Comparison of ENCODE assay signal across 16 mouse cellular contexts in the genomic region with DNA sequence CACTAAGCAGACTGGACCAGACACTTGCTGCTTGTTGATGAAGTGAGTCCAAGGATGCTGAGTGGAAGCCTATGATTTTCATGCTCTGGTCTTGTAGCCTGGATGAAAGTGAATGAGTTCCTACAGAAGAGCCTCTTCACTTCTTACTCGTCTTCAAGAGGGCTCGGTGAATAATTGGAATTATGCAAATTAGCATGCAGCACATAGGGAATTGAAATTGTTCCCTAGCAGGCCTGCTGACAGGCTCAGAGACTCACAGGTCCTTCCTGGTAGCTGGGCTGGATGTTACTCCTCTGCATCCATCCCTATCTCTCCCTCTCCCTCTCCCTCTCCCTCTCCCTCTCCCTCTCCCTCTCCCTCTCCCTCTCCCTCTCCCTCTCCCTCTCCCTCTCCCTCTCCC.
"Had no signal": no experiment of that assay in that cellular context is flagged by ENCODE, and none has a peak within 500 bp of the region (broad histone marks: within the 10 kb centered on the region; RNA-seq: fewer than 3 reads in every experiment).

No protein-coding gene starts in this region.

- H3K4me1 ChIP-seq: stomach, embryonic 15.5 days had no signal

- H3K4me3 ChIP-seq: neural tube, embryonic 13.5 days; neural tube, embryonic 15.5 days; stomach, embryonic 15.5 days had no signal

- DNase-seq: retina, postnatal 1 day; right cerebral cortex, adult 18-20 months; right cerebral cortex, postnatal 14 days; right cerebral cortex, postnatal 25 days; right cerebral cortex, postnatal 4 days; spleen, adult 18-20 months; thymus, adult 18-20 months; thymus, adult 2 months; thymus, postnatal 14 days; thymus, postnatal 25 days; thymus, postnatal 36 days; thymus, postnatal 4 days had no signal

- H3K4me2 ChIP-seq: neural tube, embryonic 13.5 days; neural tube, embryonic 15.5 days; stomach, embryonic 15.5 days had no signal

- H3K27ac ChIP-seq: neural tube, embryonic 13.5 days; neural tube, embryonic 15.5 days; stomach, embryonic 15.5 days; stomach, postnatal 0 days had no signal

- H3K9ac ChIP-seq: neural tube, embryonic 13.5 days; neural tube, embryonic 15.5 days; stomach, embryonic 15.5 days had no signal

- H3K9me3 ChIP-seq: neural tube, embryonic 13.5 days; neural tube, embryonic 15.5 days; stomach, embryonic 15.5 days had no signal

- H3K36me3 ChIP-seq: neural tube, embryonic 13.5 days; neural tube, embryonic 15.5 days; stomach, embryonic 15.5 days had no signal

- H3K27me3 ChIP-seq: neural tube, embryonic 13.5 days; neural tube, embryonic 15.5 days; stomach, embryonic 15.5 days had no signal
